Mouse (Mus musculus): ENCODE measurements at regions not wholly inside any gene's neighbourhood (a gene's known extent, or its start where the extent isn't known, plus 50 kb on each side); places are given as distances from the start of the nearest gene placed in this dataset.

- H3K9me3 ChIP-seq: peaks cover 2% of the 10 kb centered on the region
- TF ChIP-seq FLI1 (IDR thresholded peaks at IDR 0.05; ENCODE audit: low read length) (no peak), GATA1 (IDR thresholded peaks at IDR 0.05; ENCODE audit: borderline replicate concordance, low read length) (no peak)
- peaks cover 80% of the 10 kb centered on the region for H3K27me3 ChIP-seq (replicated peaks)
These were observed 53.3 kb upstream of the Zc3h12a start for GRCm38 (mm10) chr4:125180947-125181346.

GRCm38 (mm10) chr4:125178552-125178951 is 50.9 kb upstream of the Zc3h12a start:
- Histone ChIP-seq H3K36me3 (replicated peaks; ENCODE audit: low read length) (no peaks in the 10 kb centered on the region), H3K27me3 (replicated peaks) (peaks cover 78% of the 10 kb centered on the region), H3K4me3 (replicated peaks) (no peak overlapping the region), H3K9me3 (peaks cover 4% of the 10 kb centered on the region), H3K4me1 (peaks cover 26% of the 10 kb centered on the region)
- no peak for TF ChIP-seq GATA1 (IDR thresholded peaks at IDR 0.05; ENCODE audit: borderline replicate concordance, low read length)
- no peak for TF ChIP-seq FLI1 (IDR thresholded peaks at IDR 0.05; ENCODE audit: low read length)

More at GRCm38 (mm10) chr4:125180947-125181346, 53.3 kb upstream of the Zc3h12a start:
- Histone ChIP-seq H3K4me1 (peaks cover 20% of the 10 kb centered on the region), H3K4me3 (replicated peaks) (no peak overlapping the region), H3K36me3 (replicated peaks; ENCODE audit: low read length) (no peaks in the 10 kb centered on the region)

GRCm38 (mm10) chr4:125177666-125178065 is 50.0 kb upstream of the Zc3h12a start:
- Histone ChIP-seq H3K36me3 (replicated peaks; ENCODE audit: low read length) (no peaks in the 10 kb centered on the region), H3K4me1 (peaks cover 27% of the 10 kb centered on the region), H3K4me3 (replicated peaks) (no peak overlapping the region), H3K9me3 (peaks cover 4% of the 10 kb centered on the region), H3K27me3 (replicated peaks) (peaks cover 79% of the 10 kb centered on the region)
- TF ChIP-seq GATA1 (IDR thresholded peaks at IDR 0.05; ENCODE audit: borderline replicate concordance, low read length) (no peak), FLI1 (IDR thresholded peaks at IDR 0.05; ENCODE audit: low read length) (no peak)

All from megakaryocyte, embryonic 14.5 days (primary cell).